Mouse (Mus musculus): ENCODE results near the gene Tent5b. TPM values are rescaled to one million over a fixed set of nuclear protein-coding genes. Genes with fewer than 3 reads are reported as not detected.

The Tent5b gene
- polyA plus RNA-seq, 1 experiment from 2014 or later = 2.8 TPM

DNA sequence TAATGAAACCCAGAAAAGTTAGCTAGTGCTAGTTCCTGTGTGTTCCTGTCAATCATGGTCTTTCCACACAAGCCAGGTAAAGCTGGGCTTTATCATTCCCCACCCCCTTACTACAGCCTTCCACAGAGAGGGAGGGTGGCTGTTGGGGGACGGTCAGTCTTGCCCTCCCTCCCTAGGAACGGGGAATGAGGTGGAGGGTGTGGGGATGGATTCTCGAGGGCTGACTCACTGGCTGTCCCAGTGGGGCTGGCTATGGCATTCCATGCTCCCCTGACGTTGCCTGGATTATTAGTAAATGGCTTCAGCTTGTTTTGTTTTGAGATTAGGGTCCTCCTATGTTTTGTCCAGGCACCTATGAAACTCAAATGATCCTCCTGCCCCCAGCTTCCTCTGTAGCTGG lies 1.6 kb downstream of the Tent5b start:
- H3K4me1 ChIP-seq (ENCODE audit: control insufficient read depth, insufficient read depth, low read length) = peaks cover 15% of the 10 kb centered on the region
- H3K9ac ChIP-seq (ENCODE audit: low read depth, low read length) = no peak overlapping the region
- H3K4me2 ChIP-seq (ENCODE audit: low read depth, low read length) = no peak overlapping the region
- H3K9me3 ChIP-seq (ENCODE audit: control insufficient read depth, low read length) = no peaks in the 10 kb centered on the region
- no peak overlapping the region for H3K4me3 ChIP-seq (ENCODE audit: low read depth, low read length)
- ATAC-seq (ENCODE audit: low read depth) (no peak), DNase-seq (ENCODE audit: low spot score) (no peak)
- no peak overlapping the region for H3K27ac ChIP-seq (replicated peaks; ENCODE audit: low read depth, low read length)
- WGBS = 16% methylated on average over 4 of the region's 4 CpGs
- H3K27me3 ChIP-seq (replicated peaks; ENCODE audit: control insufficient read depth, insufficient read depth, low read length) = peaks cover 16% of the 10 kb centered on the region
- no peaks in the 10 kb centered on the region for H3K36me3 ChIP-seq (ENCODE audit: control insufficient read depth, insufficient read depth, low read length)

DNA sequence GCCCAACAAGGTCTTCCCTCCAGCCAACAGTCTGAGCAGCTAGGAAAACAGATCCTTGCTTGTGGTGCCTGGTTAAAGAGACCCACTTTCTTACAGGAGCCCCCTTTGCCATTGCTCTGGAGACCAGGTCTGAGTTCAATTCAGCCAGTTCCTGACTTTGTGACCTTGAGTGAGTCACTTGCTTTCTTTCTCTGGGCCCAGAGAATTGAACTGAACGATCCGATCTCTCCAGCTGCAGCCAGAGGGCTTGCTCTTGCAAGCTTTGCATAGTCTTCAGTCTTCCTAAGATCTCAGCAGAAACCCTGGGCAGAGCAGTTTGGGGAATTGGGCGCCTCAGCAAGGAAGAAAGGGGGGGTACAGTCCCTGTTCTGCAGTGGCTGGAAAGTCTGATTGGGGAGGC lies 2.5 kb downstream of the Tent5b start:
- H3K27ac ChIP-seq (replicated peaks; ENCODE audit: low read depth, low read length) = no peak overlapping the region
- H3K36me3 ChIP-seq (ENCODE audit: control insufficient read depth, insufficient read depth, low read length) = no peaks in the 10 kb centered on the region
- H3K4me2 ChIP-seq (ENCODE audit: low read depth, low read length) = no peak overlapping the region
- H3K9ac ChIP-seq (ENCODE audit: low read depth, low read length) = no peak overlapping the region
- ATAC-seq (ENCODE audit: low read depth) (no peak), DNase-seq (ENCODE audit: low spot score) (no peak)
- H3K27me3 ChIP-seq (replicated peaks; ENCODE audit: control insufficient read depth, insufficient read depth, low read length) = peaks cover 16% of the 10 kb centered on the region
- peaks cover 15% of the 10 kb centered on the region for H3K4me1 ChIP-seq (ENCODE audit: control insufficient read depth, insufficient read depth, low read length)
- no peak overlapping the region for H3K4me3 ChIP-seq (ENCODE audit: low read depth, low read length)
- 76% methylated on average over 3 of the region's 3 CpGs for WGBS
- H3K9me3 ChIP-seq (ENCODE audit: control insufficient read depth, low read length) = no peaks in the 10 kb centered on the region

DNA sequence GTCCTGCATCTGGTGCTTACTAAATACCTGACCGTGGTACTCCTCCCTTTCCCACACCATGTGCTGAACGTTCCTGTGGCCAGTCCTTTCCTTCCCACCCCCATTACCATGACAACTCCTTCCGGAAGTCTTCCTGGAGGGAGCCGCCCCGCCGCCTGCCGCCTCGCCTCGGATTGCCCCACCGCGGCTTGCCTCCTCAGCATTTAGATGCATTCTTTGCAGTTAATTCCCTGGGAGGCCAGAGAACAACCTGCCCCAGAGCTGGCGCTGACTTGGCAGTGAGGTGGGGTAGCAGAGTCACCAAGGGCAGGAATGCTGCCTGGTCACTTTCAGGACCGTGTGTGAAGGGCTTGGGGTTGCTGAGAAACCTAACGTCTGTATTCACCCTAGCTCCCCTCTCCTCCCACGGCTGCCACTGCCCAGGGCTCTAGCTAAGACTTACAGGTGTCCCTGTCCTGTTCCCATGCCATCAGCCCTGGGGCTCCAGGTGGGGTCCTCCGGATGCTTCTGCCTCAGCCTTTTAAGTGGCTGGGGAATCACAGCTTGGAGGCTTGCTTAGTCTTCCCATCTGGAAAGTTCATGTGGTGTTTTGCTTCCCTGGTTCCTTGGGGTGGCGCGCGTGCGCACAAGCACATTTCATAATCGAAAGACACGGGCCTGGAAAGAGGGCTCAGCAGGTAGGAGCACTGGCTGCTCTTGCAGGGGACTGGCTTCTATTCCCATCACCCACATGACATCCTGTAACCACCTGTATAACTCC lies 4.5 kb downstream of the Tent5b start:
- no peak overlapping the region for H3K4me3 ChIP-seq (ENCODE audit: low read depth, low read length)
- H3K4me2 ChIP-seq (ENCODE audit: low read depth, low read length) = peak overlapping the region; percentile 41
- peaks cover 16% of the 10 kb centered on the region for H3K27me3 ChIP-seq (replicated peaks; ENCODE audit: control insufficient read depth, insufficient read depth, low read length)
- WGBS = 8% methylated on average over 22 of the region's 22 CpGs
- H3K9ac ChIP-seq (ENCODE audit: low read depth, low read length) = 0 out of 2 replicates have a peak overlapping the region, but pooled peaks have one; percentile 37
- DNase-seq (ENCODE audit: low spot score) (peak; percentile 70), ATAC-seq (ENCODE audit: low read depth) (no peak)
- H3K27ac ChIP-seq (replicated peaks; ENCODE audit: low read depth, low read length) = no peak overlapping the region
- no peaks in the 10 kb centered on the region for H3K36me3 ChIP-seq (ENCODE audit: control insufficient read depth, insufficient read depth, low read length)
- H3K4me1 ChIP-seq (ENCODE audit: control insufficient read depth, insufficient read depth, low read length) = peaks cover 15% of the 10 kb centered on the region
- no peaks in the 10 kb centered on the region for H3K9me3 ChIP-seq (ENCODE audit: control insufficient read depth, low read length)

DNA sequence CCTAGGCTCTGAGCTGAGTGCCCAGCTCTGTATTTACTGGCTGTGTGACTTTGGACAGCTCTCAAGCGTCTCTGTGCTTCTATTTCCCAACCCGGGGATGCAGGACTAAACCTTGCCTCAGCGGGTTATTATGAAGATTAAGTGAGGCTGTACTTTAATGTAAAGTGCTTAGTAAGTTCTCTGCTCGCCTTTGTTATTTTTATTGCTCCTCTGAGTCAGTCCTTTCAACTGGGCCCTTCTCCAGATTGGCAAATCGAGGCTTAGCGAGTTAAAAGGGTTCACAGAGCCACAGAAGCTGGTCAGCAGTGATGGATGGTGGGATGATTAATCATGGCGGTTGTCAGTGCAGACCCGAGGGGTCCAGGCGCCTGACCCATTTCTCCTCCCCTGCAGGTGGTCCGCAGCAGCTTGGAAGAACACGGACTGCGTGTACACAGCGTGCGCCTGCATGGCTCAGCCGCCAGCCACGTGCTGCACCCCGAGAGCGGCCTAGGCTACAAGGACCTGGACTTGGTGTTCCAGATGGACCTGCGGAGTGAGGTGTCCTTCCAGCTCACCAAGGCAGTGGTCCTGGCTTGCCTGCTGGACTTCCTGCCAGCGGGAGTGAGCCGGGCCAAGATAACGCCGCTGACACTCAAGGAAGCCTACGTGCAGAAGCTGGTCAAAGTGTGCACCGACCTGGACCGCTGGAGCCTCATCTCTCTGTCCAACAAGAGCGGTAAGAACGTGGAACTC lies 5.9 kb downstream of the Tent5b start:
- Histone ChIP-seq H3K9me3 (ENCODE audit: control insufficient read depth, low read length) (no peaks in the 10 kb centered on the region), H3K4me1 (ENCODE audit: control insufficient read depth, insufficient read depth, low read length) (peaks cover 11% of the 10 kb centered on the region), H3K4me3 (ENCODE audit: low read depth, low read length) (no peak overlapping the region), H3K27ac (replicated peaks; ENCODE audit: low read depth, low read length) (no peak overlapping the region), H3K9ac (ENCODE audit: low read depth, low read length) (no peak overlapping the region), H3K27me3 (replicated peaks; ENCODE audit: control insufficient read depth, insufficient read depth, low read length) (peaks cover 7% of the 10 kb centered on the region), H3K36me3 (ENCODE audit: control insufficient read depth, insufficient read depth, low read length) (no peaks in the 10 kb centered on the region), H3K4me2 (ENCODE audit: low read depth, low read length) (no peak overlapping the region)
- DNase-seq (ENCODE audit: low spot score) = no peak
- 87% methylated on average over 28 of the region's 28 CpGs for WGBS
- ATAC-seq (ENCODE audit: low read depth) = no peak

DNA sequence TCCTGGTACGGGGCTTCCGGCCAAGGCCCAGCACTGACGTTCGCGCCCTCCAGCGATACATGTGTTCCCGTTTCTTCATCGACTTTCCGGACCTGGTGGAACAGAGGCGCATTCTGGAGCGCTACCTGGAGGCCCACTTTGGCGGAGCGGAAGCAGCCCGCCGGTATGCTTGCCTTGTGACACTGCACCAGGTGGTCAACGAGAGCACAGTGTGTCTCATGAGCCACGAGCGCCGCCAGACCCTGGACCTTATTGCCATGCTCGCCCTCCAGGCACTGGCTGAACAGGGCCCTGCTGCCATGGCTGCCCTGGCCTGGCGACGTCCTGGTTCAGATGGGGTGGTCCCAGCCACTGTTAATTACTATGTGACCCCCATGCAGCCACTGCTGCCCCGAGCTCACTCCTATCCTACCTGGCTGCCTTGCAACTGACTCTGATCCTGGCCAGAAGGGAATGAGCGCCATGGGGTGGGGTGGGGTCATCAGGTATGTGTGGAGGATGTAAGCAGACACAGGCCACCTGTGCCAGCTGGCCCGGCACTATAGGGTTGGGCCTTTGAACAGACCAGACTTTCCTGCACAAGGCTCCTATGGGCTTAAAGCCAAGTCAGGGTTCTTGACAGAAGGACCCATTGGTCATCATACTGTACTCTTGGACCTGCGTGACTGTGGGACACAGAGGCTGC lies 6.9 kb downstream of the Tent5b start:
- ATAC-seq (ENCODE audit: low read depth) (no peak), DNase-seq (ENCODE audit: low spot score) (no peak)
- no peak overlapping the region for H3K9ac ChIP-seq (ENCODE audit: low read depth, low read length)
- H3K4me3 ChIP-seq (ENCODE audit: low read depth, low read length) = no peak overlapping the region
- peaks cover 13% of the 10 kb centered on the region for H3K4me1 ChIP-seq (ENCODE audit: control insufficient read depth, insufficient read depth, low read length)
- 0 out of 2 replicates have a peak, but pooled peaks cover 3% of the 10 kb centered on the region for H3K27me3 ChIP-seq (replicated peaks; ENCODE audit: control insufficient read depth, insufficient read depth, low read length)
- WGBS = 90% methylated on average over 26 of the region's 26 CpGs
- H3K36me3 ChIP-seq (ENCODE audit: control insufficient read depth, insufficient read depth, low read length) = no peaks in the 10 kb centered on the region
- no peak overlapping the region for H3K4me2 ChIP-seq (ENCODE audit: low read depth, low read length)
- no peak overlapping the region for H3K27ac ChIP-seq (replicated peaks; ENCODE audit: low read depth, low read length)
- no peaks in the 10 kb centered on the region for H3K9me3 ChIP-seq (ENCODE audit: control insufficient read depth, low read length)

DNA sequence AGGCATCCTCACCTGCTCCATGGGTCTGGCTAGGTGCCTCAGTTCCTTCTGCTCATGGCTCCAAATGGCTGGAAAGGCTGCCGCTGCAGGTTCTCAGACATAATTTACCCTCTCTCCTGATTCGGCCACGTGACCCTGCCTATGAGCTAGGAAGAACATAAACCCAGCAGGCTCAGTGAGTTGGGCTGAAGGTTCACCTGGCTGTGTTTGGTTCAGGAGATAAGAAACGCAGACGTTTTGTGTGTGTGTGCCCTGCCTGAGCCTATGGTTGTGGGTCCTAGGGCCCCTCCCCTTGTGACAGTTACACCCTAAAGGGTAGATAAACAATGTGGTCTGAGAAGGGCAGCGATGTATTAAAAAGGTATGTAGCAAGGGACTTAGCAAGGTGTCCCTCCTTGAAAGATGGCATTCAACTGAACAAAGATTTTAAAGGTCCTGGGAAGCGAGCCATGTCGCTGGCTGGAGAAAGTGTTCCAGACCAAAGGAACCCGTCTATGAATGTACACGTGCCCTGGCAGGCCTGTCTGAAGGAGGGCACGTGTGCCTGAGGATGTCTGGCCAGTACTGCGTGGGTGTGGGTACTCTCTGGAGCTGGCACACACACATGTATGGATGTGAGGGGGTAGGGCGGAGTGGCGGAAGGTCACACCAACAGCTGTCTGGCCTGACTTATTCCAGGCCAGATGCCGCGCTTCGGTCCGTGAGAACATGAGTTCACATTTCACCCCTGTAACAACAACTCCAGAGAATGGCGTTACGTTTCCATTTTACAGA lies 8.9 kb downstream of the Tent5b start:
- Histone ChIP-seq H3K36me3 (ENCODE audit: control insufficient read depth, insufficient read depth, low read length) (no peaks in the 10 kb centered on the region), H3K27ac (replicated peaks; ENCODE audit: low read depth, low read length) (peak overlapping the region; percentile 40; the same call in 1 of the 2 replicates), H3K9ac (ENCODE audit: low read depth, low read length) (no peak overlapping the region), H3K4me2 (ENCODE audit: low read depth, low read length) (no peak overlapping the region), H3K27me3 (replicated peaks; ENCODE audit: control insufficient read depth, insufficient read depth, low read length) (peaks cover 7% of the 10 kb centered on the region; the same call in 1 of the 2 replicates), H3K9me3 (ENCODE audit: control insufficient read depth, low read length) (no peaks in the 10 kb centered on the region), H3K4me3 (ENCODE audit: low read depth, low read length) (no peak overlapping the region), H3K4me1 (ENCODE audit: control insufficient read depth, insufficient read depth, low read length) (peaks cover 12% of the 10 kb centered on the region)
- no peak for DNase-seq (ENCODE audit: low spot score)
- ATAC-seq (ENCODE audit: low read depth) = no peak
- 78% methylated on average over 20 of the region's 20 CpGs for WGBS

DNA sequence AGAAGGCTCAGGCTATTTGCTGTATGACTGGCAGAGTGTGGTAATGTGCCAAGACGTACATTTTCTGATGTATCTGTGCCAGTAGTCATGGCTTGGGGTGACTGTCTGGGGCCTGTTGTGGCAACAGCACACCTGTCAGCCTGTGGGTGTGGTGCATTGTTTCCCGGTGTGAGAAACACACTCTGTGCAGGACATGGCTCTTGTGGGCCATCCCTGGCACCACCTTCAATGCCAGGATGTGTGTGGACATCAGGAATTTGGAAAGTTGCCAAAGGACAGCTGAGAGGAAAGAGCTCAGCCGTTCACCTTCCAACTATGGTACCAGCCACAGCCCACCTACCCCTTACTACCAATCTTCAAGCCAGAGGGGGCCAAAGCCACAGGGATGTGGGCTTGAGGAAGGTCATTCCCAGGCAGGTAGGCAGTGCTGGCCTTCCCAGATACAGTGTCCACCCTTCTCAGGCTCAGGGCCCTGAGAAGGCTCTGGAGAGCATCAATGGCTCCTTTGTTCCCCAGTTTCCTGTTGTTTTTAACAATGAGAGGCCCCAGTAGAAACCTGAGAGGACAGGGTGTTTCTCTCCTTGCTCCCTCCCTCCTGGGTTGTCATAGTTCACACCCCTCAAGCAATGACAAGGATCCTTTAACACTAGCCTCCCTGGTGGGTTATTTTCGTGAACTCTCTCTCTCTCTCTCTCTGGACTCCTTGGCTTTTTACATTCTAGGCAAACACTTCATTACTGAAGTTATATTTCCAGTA lies 9.7 kb downstream of the Tent5b start:
- no peaks in the 10 kb centered on the region for H3K36me3 ChIP-seq (ENCODE audit: control insufficient read depth, insufficient read depth, low read length)
- H3K27ac ChIP-seq (replicated peaks; ENCODE audit: low read depth, low read length) = peak overlapping the region; percentile 40
- H3K9ac ChIP-seq (ENCODE audit: low read depth, low read length) = no peak overlapping the region
- H3K4me1 ChIP-seq (ENCODE audit: control insufficient read depth, insufficient read depth, low read length) = peaks cover 4% of the 10 kb centered on the region
- H3K9me3 ChIP-seq (ENCODE audit: control insufficient read depth, low read length) = no peaks in the 10 kb centered on the region
- no peak overlapping the region for H3K4me3 ChIP-seq (ENCODE audit: low read depth, low read length)
- WGBS = 55% methylated on average over 4 of the region's 4 CpGs
- peak; percentile 67 for DNase-seq (ENCODE audit: low spot score)
- peaks cover 4% of the 10 kb centered on the region for H3K27me3 ChIP-seq (replicated peaks; ENCODE audit: control insufficient read depth, insufficient read depth, low read length)
- ATAC-seq (ENCODE audit: low read depth) = peak; percentile 41; the same call in 1 of the 2 replicates
- no peak overlapping the region for H3K4me2 ChIP-seq (ENCODE audit: low read depth, low read length)

Measured in embryonic facial prominence, embryonic 14.5 days (tissue).